Mouse (Mus musculus): ENCODE data around the gene Hmgcs1.
"Not testable (repeated sequence)": the region's sequence is repeated elsewhere in the genome, so short reads cannot be mapped to it uniquely, and the experiment has no call there.

The Hmgcs1 gene

GRCm38 (mm10) chr13:119706278-119706880 lies 16.2 kb downstream of the Hmgcs1 start:
- DNase-seq: not testable (repeated sequence)

GRCm38 (mm10) chr13:119706953-119707352 lies 16.8 kb downstream of the Hmgcs1 start:
- DNase-seq: no peak

- no peak for DNase-seq
Measured at GRCm38 (mm10) chr13:119707906-119708305, 17.7 kb downstream of the Hmgcs1 start.

GRCm38 (mm10) chr13:119708941-119709340 lies 18.8 kb downstream of the Hmgcs1 start:
- no peak for DNase-seq

- DNase-seq: no peak
Measured at GRCm38 (mm10) chr13:119709388-119710267, 19.4 kb downstream of the Hmgcs1 start.

- no peak for DNase-seq
Measured at GRCm38 (mm10) chr13:119710268-119710610, 20.1 kb downstream of the Hmgcs1 start.

GRCm38 (mm10) chr13:119712463-119712862 lies 22.3 kb downstream of the Hmgcs1 start:
- no peak for DNase-seq

GRCm38 (mm10) chr13:119713107-119713787 lies 23.1 kb downstream of the Hmgcs1 start:
- DNase-seq: no peak

- DNase-seq: no peak
Measured at GRCm38 (mm10) chr13:119713821-119714220, 23.6 kb downstream of the Hmgcs1 start.

GRCm38 (mm10) chr13:119716105-119716504 lies 25.9 kb downstream of the Hmgcs1 start:
- no peak for DNase-seq

GRCm38 (mm10) chr13:119722447-119722846 lies 32.3 kb downstream of the Hmgcs1 start:
- DNase-seq: no peak

GRCm38 (mm10) chr13:119723368-119723767 lies 33.2 kb downstream of the Hmgcs1 start:
- DNase-seq: no peak

GRCm38 (mm10) chr13:119724541-119724940 lies 34.4 kb downstream of the Hmgcs1 start:
- DNase-seq: no peak

- DNase-seq: no peak
Measured at GRCm38 (mm10) chr13:119727608-119728387, 37.6 kb downstream of the Hmgcs1 start.

- no peak for DNase-seq
Measured at GRCm38 (mm10) chr13:119729406-119729805, 39.2 kb downstream of the Hmgcs1 start.

- DNase-seq: no peak
Measured at GRCm38 (mm10) chr13:119731448-119731847, 41.3 kb downstream of the Hmgcs1 start.

GRCm38 (mm10) chr13:119741390-119742237 lies 51.4 kb downstream of the Hmgcs1 start:
- no peak for DNase-seq

GRCm38 (mm10) chr13:119742711-119743415 lies 52.7 kb downstream of the Hmgcs1 start:
- no peak for DNase-seq

GRCm38 (mm10) chr13:119743470-119743869 lies 53.3 kb downstream of the Hmgcs1 start:
- no peak for DNase-seq

GRCm38 (mm10) chr13:119746930-119747329 lies 56.8 kb downstream of the Hmgcs1 start:
- no peak for DNase-seq

Data from kidney, adult 18-20 months (tissue).